Mouse (Mus musculus) right cerebral cortex, adult 18-20 months (tissue): ENCODE measurements around the gene Racgap1.
A peak's percentile ranks its signal among the peaks of the same experiment; 100 is the strongest.

ENCODE experiments used
- DNase-seq: peaks from one replicate; pipeline ENCODE4 v3.0.0; 2022; ENCODE audit warnings: mixed read lengths

Racgap1 gene

DNA sequence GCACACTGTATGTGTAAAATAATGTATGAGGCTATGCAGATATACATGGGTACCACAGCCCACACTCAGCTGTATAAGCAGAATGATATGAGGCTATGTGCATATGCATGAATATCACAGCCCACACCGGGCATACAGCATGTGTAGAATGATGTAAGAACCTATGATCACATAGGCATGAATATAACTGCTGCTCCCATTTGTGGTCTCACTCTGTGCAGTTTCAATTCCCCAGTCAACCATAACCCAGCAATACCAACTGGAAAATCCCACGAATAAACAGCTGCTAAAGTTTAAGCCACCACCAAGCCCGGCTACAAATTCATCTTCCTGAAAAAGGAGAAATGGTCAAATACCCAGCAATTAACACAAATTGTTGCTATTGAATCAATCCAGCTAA lies 32.9 kb downstream of the Racgap1 start:
- DNase-seq: no peak

DNA sequence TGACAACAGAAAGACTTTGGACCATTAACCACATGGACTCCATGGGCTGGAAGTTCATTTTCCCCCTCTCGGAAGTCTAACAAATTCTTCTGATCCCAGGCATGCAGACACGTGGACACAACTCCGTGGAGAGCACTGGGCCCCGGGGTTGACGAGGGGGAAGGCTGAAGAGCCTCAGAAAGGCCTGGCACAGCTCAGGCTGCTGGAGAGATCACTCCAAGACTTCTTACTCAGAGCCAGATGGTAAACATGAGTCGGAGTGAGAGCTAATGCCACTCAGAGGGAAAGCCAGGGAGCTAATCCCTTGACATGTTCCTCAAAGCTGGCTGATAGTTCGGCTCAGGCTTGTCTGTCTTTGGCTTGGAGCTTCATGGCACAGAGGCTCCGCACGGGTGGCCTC lies 36.2 kb downstream of the Racgap1 start:
- DNase-seq: no peak

- peak; percentile 48 for DNase-seq
Measured at GRCm38 (mm10) chr15:99614753-99615152, 36.7 kb downstream of the Racgap1 start.

- no peak for DNase-seq
Measured at GRCm38 (mm10) chr15:99614273-99614672, 37.2 kb downstream of the Racgap1 start.

- DNase-seq: peak; percentile 38
Measured at GRCm38 (mm10) chr15:99611563-99611962, 39.9 kb downstream of the Racgap1 start.

- no peak for DNase-seq
Measured at GRCm38 (mm10) chr15:99608382-99609125, 42.9 kb downstream of the Racgap1 start.

DNA sequence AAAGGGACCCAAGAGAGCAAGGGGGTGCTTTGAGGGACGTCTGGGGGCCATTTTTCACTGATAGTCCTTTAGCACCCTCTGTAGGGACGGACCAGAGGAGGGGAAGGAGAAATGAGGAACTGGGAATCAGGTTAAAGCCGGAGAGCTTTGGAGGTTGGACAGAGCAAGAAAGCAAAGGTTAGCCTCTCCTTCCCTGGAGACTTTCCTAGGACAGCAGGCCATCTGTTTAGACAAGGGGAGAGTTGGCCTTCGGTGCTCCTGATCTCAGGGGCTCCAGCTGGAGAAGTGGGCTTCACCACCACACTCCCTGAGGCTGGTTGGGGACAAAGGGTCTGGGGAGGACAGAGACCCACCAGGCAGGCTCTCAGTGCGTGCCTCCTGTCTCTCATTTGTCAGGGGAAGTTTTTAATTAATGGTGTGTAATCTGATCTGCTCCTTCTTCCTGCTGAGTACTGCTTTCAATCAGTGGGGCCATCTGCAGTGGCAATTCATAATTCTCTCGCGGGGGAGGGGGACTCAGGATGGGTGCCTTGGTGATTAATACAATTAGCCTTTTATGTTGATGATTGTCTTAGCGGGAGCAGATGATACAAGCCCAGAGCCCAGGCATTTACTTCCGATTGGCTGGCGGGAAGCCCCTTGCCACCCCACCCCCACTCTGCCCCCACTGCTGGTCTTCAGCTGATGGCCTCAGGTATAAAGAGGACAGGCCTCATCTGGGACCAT lies 43.9 kb downstream of the Racgap1 start:
- no peak for DNase-seq

GRCm38 (mm10) chr15:99606515-99606914 lies 44.9 kb downstream of the Racgap1 start:
- peak; percentile 81 for DNase-seq

DNA sequence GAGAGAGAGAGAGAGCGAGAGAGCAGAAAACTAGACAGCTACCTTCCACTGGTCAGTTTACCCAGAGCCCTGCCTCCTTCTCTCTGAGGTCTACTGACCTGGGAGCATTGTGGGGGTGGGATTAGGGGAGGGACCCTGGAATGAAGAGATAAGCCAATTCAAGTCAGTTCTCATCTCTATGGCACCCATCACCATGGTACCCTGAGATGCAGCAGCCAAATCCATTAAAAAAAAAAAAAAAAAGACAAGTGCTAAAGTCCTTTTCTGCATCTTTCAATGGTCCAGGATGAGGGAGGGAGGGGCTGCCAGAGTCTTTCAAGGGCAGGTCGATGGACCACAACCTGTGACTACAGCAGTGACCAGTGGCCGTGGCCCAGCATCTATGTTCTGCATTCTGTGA lies 45.9 kb downstream of the Racgap1 start:
- no peak for DNase-seq

GRCm38 (mm10) chr15:99603216-99603615 lies 48.2 kb downstream of the Racgap1 start:
- no peak for DNase-seq

GRCm38 (mm10) chr15:99602206-99602820 lies 49.1 kb downstream of the Racgap1 start:
- DNase-seq: no peak

GRCm38 (mm10) chr15:99601823-99602120 lies 49.7 kb downstream of the Racgap1 start:
- DNase-seq: no peak

DNA sequence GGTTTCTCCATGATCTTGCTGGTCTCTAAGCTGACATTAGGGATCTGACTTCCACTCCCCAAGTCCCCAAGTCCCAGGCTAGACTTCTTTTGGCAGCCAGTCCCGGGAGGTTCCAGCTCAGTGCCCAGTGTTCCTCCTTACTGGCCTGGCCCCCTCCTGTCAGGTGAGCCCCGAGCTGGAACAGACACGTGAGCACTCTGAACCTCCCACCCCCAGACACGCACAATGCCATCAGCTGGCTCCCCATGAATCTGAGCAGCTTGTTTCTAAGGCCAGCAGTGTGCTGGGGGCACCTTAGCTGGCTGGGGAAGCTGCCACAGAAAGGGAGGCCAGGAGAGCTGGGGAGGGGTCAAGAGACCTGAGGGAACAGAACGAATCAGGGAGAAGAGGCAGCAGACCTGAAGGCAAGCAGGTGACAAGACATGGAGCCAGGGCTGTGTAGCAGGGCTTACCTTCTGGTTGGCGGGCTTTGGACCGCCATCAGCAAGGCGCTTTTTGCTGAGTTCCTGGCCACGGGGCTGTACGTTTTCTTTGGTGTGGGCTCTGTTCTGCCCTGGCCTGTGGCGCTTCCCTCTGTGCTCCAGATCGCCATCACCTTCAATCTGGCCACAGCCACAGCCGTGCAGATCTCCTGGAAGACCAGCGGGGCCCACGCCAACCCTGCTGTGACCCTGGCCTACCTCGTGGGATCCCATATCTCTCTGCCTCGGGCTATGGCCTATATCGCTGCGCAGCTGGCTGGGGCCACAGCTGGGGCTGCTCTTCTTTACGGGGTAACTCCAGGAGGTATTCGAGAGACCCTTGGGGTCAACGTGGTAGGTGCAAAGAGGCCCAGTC lies 50.3 kb downstream of the Racgap1 start, which contains the start of gene Aqp6:
TSS of gene Aqp6 (plus strand) at position 415 of the 837 bp plus-strand sequence.
- no peak for DNase-seq

GRCm38 (mm10) chr15:99599245-99600070 lies 52.0 kb downstream of the Racgap1 start:
- no peak for DNase-seq

DNA sequence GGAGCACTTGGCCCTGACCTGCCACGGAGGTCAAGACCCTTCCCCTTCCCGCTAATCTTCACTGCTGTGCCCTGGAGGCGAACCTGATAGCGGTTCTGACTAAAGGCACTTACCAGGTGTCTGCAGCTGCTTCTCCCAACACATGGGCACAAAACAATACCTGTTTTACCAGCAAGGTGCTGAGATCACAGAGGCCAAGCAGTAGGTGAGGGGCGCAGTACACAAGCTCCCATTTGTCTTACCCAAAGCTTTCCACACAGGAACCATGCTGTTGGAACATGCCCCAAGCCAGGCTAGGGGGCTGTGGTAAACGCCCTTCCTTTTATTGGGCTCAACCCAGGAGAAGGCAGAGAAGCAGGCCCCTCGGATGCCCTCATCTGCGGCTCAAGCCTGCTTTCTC lies 53.9 kb downstream of the Racgap1 start:
- no peak for DNase-seq

DNA sequence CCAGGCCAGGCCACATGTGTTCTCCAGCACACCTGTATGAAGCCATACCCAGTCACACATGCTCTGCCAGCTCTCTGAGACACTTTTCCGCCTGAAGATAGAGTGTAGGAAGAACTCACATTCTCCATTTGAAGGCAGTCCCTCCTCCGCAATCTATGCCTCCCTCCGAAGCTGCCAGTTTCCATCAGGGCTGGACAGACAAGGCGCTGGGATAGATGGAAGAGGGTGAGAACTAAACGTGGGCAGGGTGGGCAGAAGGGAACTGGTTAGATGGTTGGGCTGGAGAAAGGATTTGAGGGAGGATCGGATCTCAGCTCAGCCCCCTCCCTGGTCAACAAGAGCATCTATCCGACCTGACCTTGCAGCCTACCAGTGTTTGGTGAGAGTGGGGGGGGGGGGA lies 54.6 kb downstream of the Racgap1 start:
- DNase-seq: no peak

DNA sequence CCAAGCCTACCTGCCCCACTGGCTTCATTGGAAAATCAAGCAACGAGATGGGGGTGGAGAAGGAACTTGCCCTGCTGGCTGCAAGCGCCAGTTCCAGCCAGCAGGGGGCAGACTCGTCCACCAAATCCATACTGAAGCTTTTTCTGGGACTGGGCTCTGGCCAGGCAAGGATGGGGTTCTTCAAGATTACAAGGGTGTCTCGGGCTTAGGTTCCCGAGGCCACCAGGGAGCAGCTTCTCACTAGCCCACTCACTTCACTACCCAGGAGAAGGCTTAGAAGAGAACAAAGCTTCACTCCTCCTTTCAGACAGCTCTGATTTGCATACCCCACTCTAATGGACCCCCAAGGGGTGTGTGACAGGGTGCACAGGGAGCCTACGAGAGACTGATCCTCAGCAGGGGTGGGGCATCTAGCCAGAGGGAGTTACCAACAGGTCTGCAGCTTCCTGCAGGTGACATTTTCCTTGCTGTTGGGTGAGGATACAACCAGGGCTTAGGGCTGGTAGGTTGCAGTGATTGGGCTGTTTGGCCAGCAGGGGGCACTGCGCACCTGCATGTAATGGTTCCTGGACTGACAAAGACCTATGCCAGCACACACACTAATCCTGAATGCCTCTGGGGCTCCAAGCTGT lies 55.3 kb downstream of the Racgap1 start:
- peak; percentile 90 for DNase-seq

GRCm38 (mm10) chr15:99594951-99595350 lies 56.5 kb downstream of the Racgap1 start:
- DNase-seq: no peak

GRCm38 (mm10) chr15:99592877-99593276 lies 58.6 kb downstream of the Racgap1 start:
- no peak for DNase-seq

DNA sequence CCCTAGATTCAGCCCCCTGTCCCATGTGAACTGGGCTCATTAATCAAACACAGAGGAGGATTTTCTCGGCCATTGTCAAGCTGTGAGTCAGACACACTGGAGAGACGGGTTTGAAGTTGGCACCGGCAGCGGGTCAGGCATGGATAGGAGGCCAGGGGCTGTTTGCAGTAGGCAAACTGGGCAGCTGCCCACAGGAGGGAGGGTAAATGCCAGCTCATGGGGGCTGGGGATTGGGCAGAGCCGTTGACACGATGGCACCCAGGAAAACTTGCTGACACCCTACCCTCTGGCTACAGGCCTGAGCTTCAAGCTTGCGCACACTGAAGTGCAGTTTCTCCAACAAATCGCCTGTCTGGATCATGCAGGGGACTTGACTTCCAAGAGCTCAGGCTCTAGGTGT lies 59.3 kb downstream of the Racgap1 start:
- DNase-seq: no peak

- DNase-seq: no peak
Measured at GRCm38 (mm10) chr15:99590429-99591084, 60.9 kb downstream of the Racgap1 start, which contains the start of gene Aqp5. TSS of gene Aqp5 (plus strand) at chr15:99590782.
